Mouse (Mus musculus) heart, adult 2 months (tissue): Measurements from ENCODE around the gene Bcas3.
"Not testable (repeated sequence)": the region's sequence is repeated elsewhere in the genome, so short reads cannot be mapped to it uniquely, and the experiment has no call there.

Experiments used
- EP300 ChIP-seq: fragments of 200-500 bp; IDR thresholded peaks from 2 replicates; pipeline ENCODE4 v1.6.1; 2011; ENCODE audit warnings: low read depth, low read length, control low read depth; ENCODE audit not compliant: insufficient read depth
- POLR2A ChIP-seq: fragments of 200-500 bp; IDR thresholded peaks from 2 replicates; pipeline ENCODE4 v1.6.1; 2011; ENCODE audit warnings: mild to moderate bottlenecking, low read depth, low read length, control low read depth; ENCODE audit not compliant: insufficient read depth

DNA sequence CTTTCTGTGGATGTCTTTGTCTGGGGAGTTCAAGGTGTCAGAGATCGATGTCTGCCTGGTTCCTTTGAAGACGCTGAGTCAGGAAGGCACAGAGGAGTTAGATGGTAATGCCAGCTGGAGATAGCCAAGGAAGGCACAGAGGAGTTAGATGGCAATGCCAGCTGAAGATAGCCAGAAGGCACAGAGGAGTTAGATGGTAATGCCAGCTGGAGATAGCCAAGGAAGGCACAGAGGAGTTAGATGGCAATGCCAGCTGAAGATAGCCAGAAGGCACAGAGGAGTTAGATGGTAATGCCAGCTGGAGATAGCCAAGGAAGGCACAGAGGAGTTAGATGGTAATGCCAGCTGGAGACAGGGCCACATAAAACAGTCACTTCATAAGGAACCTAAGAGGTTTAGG, 363.8 kb downstream of the Bcas3 start:
- not testable (repeated sequence) for TF ChIP-seq POLR2A, EP300
